Mouse (Mus musculus) ovary, adult 18-20 months (tissue): ENCODE measurements around the gene Tnr.
"Not testable (repeated sequence)": the region's sequence is repeated elsewhere in the genome, so short reads cannot be mapped to it uniquely, and the experiment has no call there.

ENCODE experiments used
- DNase-seq: peaks from one replicate; pipeline ENCODE4 v3.0.0; 2022; ENCODE audit warnings: low spot score, mixed read lengths

Gene Tnr

GRCm38 (mm10) chr1:159953526-159953925 lies 430.0 kb downstream of the Tnr start:
- no peak for DNase-seq

GRCm38 (mm10) chr1:159963351-159963750 lies 439.8 kb downstream of the Tnr start:
- DNase-seq, result no peak

DNA sequence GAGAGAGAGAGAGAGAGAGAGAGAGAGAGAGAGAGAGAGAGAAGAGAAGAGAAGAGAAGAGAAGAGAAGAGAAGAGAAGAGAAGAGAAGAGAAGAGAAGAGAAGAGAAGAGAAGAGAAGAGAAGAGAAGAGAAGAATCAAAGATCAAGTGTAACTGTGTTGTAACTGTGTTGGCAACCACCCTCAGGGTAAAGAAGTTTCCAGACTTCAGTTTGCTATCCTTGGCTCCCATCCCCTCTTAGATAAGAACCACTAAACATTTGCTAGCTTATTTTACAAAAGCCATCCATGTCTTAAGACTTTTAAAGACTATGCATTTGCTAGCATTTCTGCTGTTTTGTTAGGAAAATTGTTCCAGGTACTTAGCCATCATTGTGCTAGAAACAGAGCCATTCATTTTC lies 442.7 kb downstream of the Tnr start:
- not testable (repeated sequence) for DNase-seq

GRCm38 (mm10) chr1:159968395-159968794 lies 444.8 kb downstream of the Tnr start:
- DNase-seq, result no peak

- DNase-seq, result no peak
Measured at GRCm38 (mm10) chr1:159977786-159978185, 454.2 kb downstream of the Tnr start.

GRCm38 (mm10) chr1:159979096-159979495 lies 455.5 kb downstream of the Tnr start:
- DNase-seq, result no peak

GRCm38 (mm10) chr1:159980355-159980754 lies 456.8 kb downstream of the Tnr start:
- no peak for DNase-seq
